Mouse (Mus musculus): Measurements from ENCODE around the gene D330045A20Rik.
"Not testable (repeated sequence)": the region's sequence is repeated elsewhere in the genome, so short reads cannot be mapped to it uniquely, and the experiment has no call there.

The D330045A20Rik gene

GRCm38 (mm10) chrX:139578649-139579278, 98.6 kb downstream of the D330045A20Rik start:
- DNase-seq: no peak

DNA sequence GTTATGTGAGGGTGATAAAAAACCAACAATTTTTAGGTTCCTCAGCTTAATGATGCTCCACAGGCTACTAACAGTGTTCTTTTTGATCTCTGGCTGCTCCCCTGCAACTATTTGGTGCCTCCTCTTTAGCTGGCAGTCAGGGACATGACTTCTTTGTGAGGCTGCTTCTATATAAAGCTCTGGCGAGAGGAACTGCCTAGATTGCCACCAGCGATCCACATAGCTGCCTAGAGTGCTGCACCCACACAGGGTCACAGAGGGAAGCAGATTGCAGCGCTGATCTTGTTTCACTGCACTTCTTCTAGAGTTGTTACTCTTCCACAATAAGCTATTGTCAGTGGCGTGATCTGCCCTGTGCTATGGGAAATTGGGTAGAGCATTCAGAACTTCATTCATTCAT, 103.4 kb downstream of the D330045A20Rik start:
- DNase-seq: no peak

GRCm38 (mm10) chrX:139586676-139587075, 106.5 kb downstream of the D330045A20Rik start:
- not testable (repeated sequence) for DNase-seq

DNA sequence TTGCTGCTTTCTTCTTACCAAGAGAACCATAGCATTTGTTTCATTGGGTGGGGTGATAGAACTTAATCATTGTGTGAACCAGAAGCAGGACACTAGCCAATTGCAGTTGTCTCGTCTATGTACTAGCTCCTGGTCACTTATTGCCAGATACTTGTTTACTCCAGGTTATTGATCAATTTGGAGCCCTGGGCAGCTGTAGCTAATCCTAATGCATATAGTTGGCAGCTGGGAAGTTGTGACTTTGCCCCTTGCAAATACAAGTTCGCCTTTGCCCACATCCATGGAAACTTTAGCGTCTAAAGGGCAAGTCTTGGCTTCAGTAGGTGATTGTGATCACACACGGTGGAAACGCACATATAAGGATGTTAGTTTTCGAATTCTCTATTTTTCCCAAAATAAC, 116.2 kb downstream of the D330045A20Rik start:
- DNase-seq: no peak
